Mouse (Mus musculus): ENCODE data around the gene Nbr1.

Gene Nbr1

GRCm38 (mm10) chr11:101551751-101552475 lies at the start of gene Nbr1, which contains the start of gene Brca1:
Gene Nbr1 (plus strand): TSS chr11:101552149.
Gene Brca1 (minus strand): TSS chr11:101551955.
- DNase-seq, result peak; percentile 94 to 96

- no peak for DNase-seq
Measured at GRCm38 (mm10) chr11:101506269-101506780, 45.6 kb upstream of the Nbr1 start.

- no peak for DNase-seq
Measured at GRCm38 (mm10) chr11:101507090-101507489, 44.9 kb upstream of the Nbr1 start.

- DNase-seq, result no peak
Measured at GRCm38 (mm10) chr11:101518937-101519336, 33.0 kb upstream of the Nbr1 start.

- no peak for DNase-seq
Measured at GRCm38 (mm10) chr11:101519364-101519763, 32.6 kb upstream of the Nbr1 start.

- DNase-seq, result no peak
Measured at GRCm38 (mm10) chr11:101524446-101524845, 27.5 kb upstream of the Nbr1 start.

GRCm38 (mm10) chr11:101525056-101525455 lies 26.9 kb upstream of the Nbr1 start:
- DNase-seq, result no peak

- DNase-seq, result no peak
Measured at GRCm38 (mm10) chr11:101525936-101526595, 25.9 kb upstream of the Nbr1 start.

- DNase-seq, result no peak
Measured at GRCm38 (mm10) chr11:101526686-101527085, 25.3 kb upstream of the Nbr1 start.

GRCm38 (mm10) chr11:101543533-101543932 lies 8.4 kb upstream of the Nbr1 start:
- peak in 1 of 2 experiments; percentile 39 for DNase-seq

- DNase-seq, result no peak
Measured at GRCm38 (mm10) chr11:101544132-101544531, 7.8 kb upstream of the Nbr1 start.

GRCm38 (mm10) chr11:101548526-101548925 lies 3.4 kb upstream of the Nbr1 start:
- no peak for DNase-seq

- DNase-seq, result peak; percentile 97 to 100
Measured at GRCm38 (mm10) chr11:101552476-101553300, 739 bp downstream of the Nbr1 start.

- no peak for DNase-seq
Measured at GRCm38 (mm10) chr11:101553354-101553930, 1.5 kb downstream of the Nbr1 start.

GRCm38 (mm10) chr11:101556541-101556940 lies 4.6 kb downstream of the Nbr1 start:
- no peak for DNase-seq

GRCm38 (mm10) chr11:101556954-101557353 lies 5.0 kb downstream of the Nbr1 start:
- no peak for DNase-seq

GRCm38 (mm10) chr11:101562391-101562790 lies 10.4 kb downstream of the Nbr1 start:
- peak in 1 of 2 experiments; percentile 69 for DNase-seq

- DNase-seq, result no peak
Measured at GRCm38 (mm10) chr11:101568421-101568820, 16.5 kb downstream of the Nbr1 start.

GRCm38 (mm10) chr11:101576116-101576515 lies 24.2 kb downstream of the Nbr1 start:
- DNase-seq, result no peak

- DNase-seq, result no peak
Measured at GRCm38 (mm10) chr11:101581081-101581764, 29.3 kb downstream of the Nbr1 start.

- DNase-seq, result peak; percentile 78 to 82
Measured at GRCm38 (mm10) chr11:101582054-101583035, 30.4 kb downstream of the Nbr1 start, which contains the start of gene Tmem106a. Gene Tmem106a (plus strand): TSS chr11:101582242.

All from lung, postnatal 4 days (tissue).